Mouse (Mus musculus): ENCODE measurements around the gene Hykk. TPM values are rescaled to one million over a fixed set of nuclear protein-coding genes. Genes with fewer than 3 reads are reported as not detected.
"Not testable (repeated sequence)": the region's sequence is repeated elsewhere in the genome, so short reads cannot be mapped to it uniquely, and the experiment has no call there.

The Hykk gene
- polyA plus RNA-seq, 1 experiment: not detected

- TF ChIP-seq GATA1 (IDR thresholded peaks at IDR 0.05; ENCODE audit: borderline replicate concordance, low read length) (no peak), FLI1 (IDR thresholded peaks at IDR 0.05; ENCODE audit: low read length) (no peak)
- H3K4me3 ChIP-seq (replicated peaks): no peak overlapping the region
- H3K27me3 ChIP-seq (replicated peaks): peaks cover 5% of the 10 kb centered on the region
- no peaks in the 10 kb centered on the region for H3K36me3 ChIP-seq (replicated peaks; ENCODE audit: low read length)
- no peaks in the 10 kb centered on the region for H3K9me3 ChIP-seq
- no peaks in the 10 kb centered on the region for H3K4me1 ChIP-seq
Measured at GRCm38 (mm10) chr9:54930741-54931140, 13.7 kb downstream of the Hykk start.

GRCm38 (mm10) chr9:54931765-54932164, 14.7 kb downstream of the Hykk start:
- Histone ChIP-seq H3K9me3 (no peaks in the 10 kb centered on the region), H3K27me3 (replicated peaks) (peaks cover 5% of the 10 kb centered on the region), H3K4me1 (no peaks in the 10 kb centered on the region), H3K4me3 (replicated peaks) (no peak overlapping the region), H3K36me3 (replicated peaks; ENCODE audit: low read length) (no peaks in the 10 kb centered on the region)
- TF ChIP-seq FLI1 (IDR thresholded peaks at IDR 0.05; ENCODE audit: low read length) (no peak), GATA1 (IDR thresholded peaks at IDR 0.05; ENCODE audit: borderline replicate concordance, low read length) (no peak)

- Histone ChIP-seq H3K27me3 (replicated peaks) (peaks cover 5% of the 10 kb centered on the region), H3K4me1 (no peaks in the 10 kb centered on the region)
Measured at GRCm38 (mm10) chr9:54932379-54932778, 15.3 kb downstream of the Hykk start.

GRCm38 (mm10) chr9:54942071-54942470, 25.0 kb downstream of the Hykk start:
- Histone ChIP-seq H3K4me3 (replicated peaks) (no peak overlapping the region), H3K27me3 (replicated peaks) (peaks cover 10% of the 10 kb centered on the region), H3K36me3 (replicated peaks; ENCODE audit: low read length) (no peaks in the 10 kb centered on the region), H3K4me1 (no peaks in the 10 kb centered on the region), H3K9me3 (no peaks in the 10 kb centered on the region)
- TF ChIP-seq GATA1 (IDR thresholded peaks at IDR 0.05; ENCODE audit: borderline replicate concordance, low read length) (no peak), FLI1 (IDR thresholded peaks at IDR 0.05; ENCODE audit: low read length) (no peak)

More at GRCm38 (mm10) chr9:54932379-54932778, 15.3 kb downstream of the Hykk start:
- Histone ChIP-seq H3K4me3 (replicated peaks) (no peak overlapping the region), H3K36me3 (replicated peaks; ENCODE audit: low read length) (no peaks in the 10 kb centered on the region), H3K9me3 (no peaks in the 10 kb centered on the region)
- no peak for TF ChIP-seq GATA1 (IDR thresholded peaks at IDR 0.05; ENCODE audit: borderline replicate concordance, low read length)
- no peak for TF ChIP-seq FLI1 (IDR thresholded peaks at IDR 0.05; ENCODE audit: low read length)

GRCm38 (mm10) chr9:54944467-54944866, 27.4 kb downstream of the Hykk start:
- 0 out of 2 replicates have a peak, but pooled peaks cover 3% of the 10 kb centered on the region for H3K4me1 ChIP-seq
- no peaks in the 10 kb centered on the region for H3K36me3 ChIP-seq (replicated peaks; ENCODE audit: low read length)
- no peaks in the 10 kb centered on the region for H3K9me3 ChIP-seq
- TF ChIP-seq FLI1 (IDR thresholded peaks at IDR 0.05; ENCODE audit: low read length) (no peak), GATA1 (IDR thresholded peaks at IDR 0.05; ENCODE audit: borderline replicate concordance, low read length) (no peak)
- no peak overlapping the region for H3K4me3 ChIP-seq (replicated peaks)
- peaks cover 5% of the 10 kb centered on the region for H3K27me3 ChIP-seq (replicated peaks)

- no peak for TF ChIP-seq FLI1 (IDR thresholded peaks at IDR 0.05; ENCODE audit: low read length)
- Histone ChIP-seq H3K27me3 (replicated peaks) (peaks cover 5% of the 10 kb centered on the region), H3K36me3 (replicated peaks; ENCODE audit: low read length) (no peaks in the 10 kb centered on the region)
Measured at GRCm38 (mm10) chr9:54946256-54946655, 29.2 kb downstream of the Hykk start.

GRCm38 (mm10) chr9:54949465-54949864, 32.4 kb downstream of the Hykk start:
- Histone ChIP-seq H3K9me3 (no peaks in the 10 kb centered on the region), H3K27me3 (replicated peaks) (peaks cover 5% of the 10 kb centered on the region), H3K4me1 (peaks cover 34% of the 10 kb centered on the region), H3K36me3 (replicated peaks; ENCODE audit: low read length) (peaks cover 27% of the 10 kb centered on the region), H3K4me3 (replicated peaks) (no peak overlapping the region)
- no peak for TF ChIP-seq GATA1 (IDR thresholded peaks at IDR 0.05; ENCODE audit: borderline replicate concordance, low read length)
- TF ChIP-seq FLI1 (IDR thresholded peaks at IDR 0.05; ENCODE audit: low read length): no peak

More at GRCm38 (mm10) chr9:54946256-54946655, 29.2 kb downstream of the Hykk start:
- Histone ChIP-seq H3K4me3 (replicated peaks) (no peak overlapping the region), H3K9me3 (no peaks in the 10 kb centered on the region), H3K4me1 (peaks cover 3% of the 10 kb centered on the region; the same call in 1 of the 2 replicates)

GRCm38 (mm10) chr9:54950162-54950561, 33.1 kb downstream of the Hykk start:
- Histone ChIP-seq H3K4me3 (replicated peaks) (peak overlapping the region; percentile 97), H3K36me3 (replicated peaks; ENCODE audit: low read length) (peaks cover 32% of the 10 kb centered on the region)
- not testable (repeated sequence) for H3K9me3 ChIP-seq

GRCm38 (mm10) chr9:54950575-54951321, 33.7 kb downstream of the Hykk start, which contains the start of the genes Psma4 and AY074887:
Gene Psma4, plus strand, starts transcription at chr9:54950790.
Gene AY074887, minus strand, starts transcription at chr9:54950998.
- Histone ChIP-seq H3K27me3 (replicated peaks) (peaks cover 5% of the 10 kb centered on the region), H3K4me1 (peaks cover 45% of the 10 kb centered on the region), H3K9me3 (no peaks in the 10 kb centered on the region), H3K36me3 (replicated peaks; ENCODE audit: low read length) (peaks cover 38% of the 10 kb centered on the region), H3K4me3 (replicated peaks) (peak within 1 kb of the TSS; percentile 97)
- TF ChIP-seq GATA1 (IDR thresholded peaks at IDR 0.05; ENCODE audit: borderline replicate concordance, low read length) (no peak), FLI1 (IDR thresholded peaks at IDR 0.05; ENCODE audit: low read length) (no peak)

More at GRCm38 (mm10) chr9:54950162-54950561, 33.1 kb downstream of the Hykk start:
- H3K27me3 ChIP-seq (replicated peaks): not testable (repeated sequence)
- peaks cover 39% of the 10 kb centered on the region for H3K4me1 ChIP-seq

GRCm38 (mm10) chr9:54961059-54961458, 44.0 kb downstream of the Hykk start:
- H3K36me3 ChIP-seq (replicated peaks; ENCODE audit: low read length): peaks cover 48% of the 10 kb centered on the region
- peaks cover 24% of the 10 kb centered on the region for H3K9me3 ChIP-seq
- H3K27me3 ChIP-seq (replicated peaks): no peaks in the 10 kb centered on the region
- peaks cover 2% of the 10 kb centered on the region; the same call in 1 of the 2 replicates for H3K4me1 ChIP-seq
- no peak overlapping the region for H3K4me3 ChIP-seq (replicated peaks)
- TF ChIP-seq GATA1 (IDR thresholded peaks at IDR 0.05; ENCODE audit: borderline replicate concordance, low read length): no peak
- no peak for TF ChIP-seq FLI1 (IDR thresholded peaks at IDR 0.05; ENCODE audit: low read length)
